12 mouse cellular contexts compared by ENCODE assay signal in genomic region chr7:81538070-81538675, GRCm38 (mm10). TPM values are rescaled to one million over a fixed set of nuclear protein-coding genes. Genes with fewer than 3 reads are reported as not detected.
DNase-seq lines count a peak whose midpoint lies in the region; TF ChIP-seq lines count a peak whose summit lies in the region.
"Had no signal": no experiment of that assay in that cellular context is flagged by ENCODE, and none has a peak within 500 bp of the region (broad histone marks: within the 10 kb centered on the region; RNA-seq: fewer than 3 reads in every experiment).

No protein-coding gene starts in this region.

- H3K27ac ChIP-seq in left cerebral cortex, adult 2 months, result no peak overlapping the region
- H3K27ac ChIP-seq: limb, embryonic 15.5 days; stomach, embryonic 15.5 days had no signal

- TF ChIP-seq CTCF in left cerebral cortex, adult 2 months (IDR thresholded peaks at IDR 0.05), result no peak

- intact Hi-C loops in left cerebral cortex, adult 2 months (cut with DNase I), result no loop called here

- no peak overlapping the region for H3K4me3 ChIP-seq in left cerebral cortex, adult 2 months
- H3K4me3 ChIP-seq: limb, embryonic 15.5 days; myocyte; stomach, embryonic 15.5 days had no signal

- peak; percentile 20 for DNase-seq in heart, postnatal 4 days
- no peak for DNase-seq in heart, adult 8-10 months (ENCODE audit: low spot score)
- peak; percentile 38 for DNase-seq in right cerebral cortex, postnatal 14 days
- no peak for DNase-seq in right cerebral cortex, adult 18-20 months
- DNase-seq in brain, adult 2 months (ENCODE audit: low read depth, low spot score), result peak; percentile 71
- DNase-seq in natural killer cell, adult 2 months (ENCODE audit: low spot score in 2 of 2), result peak; percentile 5 to 7
- DNase-seq in left cerebral cortex, adult 2 months (ENCODE audit: extremely low spot score in 1 of 2, low spot score in 2 of 2), result no peak
- DNase-seq in spleen, postnatal 10 days (ENCODE audit: low spot score in 2 of 2), result no peak
- DNase-seq: kidney, adult 18-20 months had no signal

RNA-seq across cellular contexts. Expression of gene Fsd2, which starts 28.6 kb away (rescaled TPM):
- total RNA-seq in heart, postnatal 4 days (2021), result 100 to 1,000 TPM; 199 to 200 TPM
- total RNA-seq in heart, adult 8-10 months (2022), result 100 to 1,000 TPM; 349 to 382 (median 364) TPM
- under 1 TPM; 0.25 to 0.26 TPM for total RNA-seq in left cerebral cortex, adult 2 months (2021)

RNA-seq across cellular contexts. Expression of gene Whamm, which starts 32.9 kb away (rescaled TPM):
- total RNA-seq in heart, postnatal 4 days (2021), result 1 to 10 TPM; 8.3 to 8.4 TPM
- 10 to 100 TPM in 1 of 4 experiments, 1 to 10 TPM in 3; 7.8 to 10.2 (median 8.4) TPM for total RNA-seq in heart, adult 8-10 months (2022)
- 10 to 100 TPM; 18.6 to 19.1 TPM for total RNA-seq in left cerebral cortex, adult 2 months (2021)

RNA-seq across cellular contexts. Expression of gene BC048679, which starts 40.1 kb away (rescaled TPM):
- not detected for total RNA-seq in heart, postnatal 4 days (2021)
- under 1 TPM in 1 of 4 experiments, not detected in 3; 0.80 TPM for total RNA-seq in heart, adult 8-10 months (2022)
- not detected for total RNA-seq in left cerebral cortex, adult 2 months (2021)

RNA-seq across cellular contexts. Expression of gene Ap3b2, which starts 44.4 kb away (rescaled TPM):
- under 1 TPM; 0.14 TPM for total RNA-seq in heart, postnatal 4 days (2021)
- total RNA-seq in heart, adult 8-10 months (2022), result not detected
- total RNA-seq in left cerebral cortex, adult 2 months (2021), result 100 to 1,000 TPM; 159 to 162 TPM

Comparison
In these comparisons a context has a peak if more than half of its experiments do, and no peak if none do; other contexts are left out.
1. DNase-seq: peak in heart, postnatal 4 days (single experiment), right cerebral cortex, postnatal 14 days (single experiment), brain, adult 2 months (single experiment) and natural killer cell, adult 2 months (2 of 2); none in heart, adult 8-10 months (single experiment), right cerebral cortex, adult 18-20 months (single experiment), left cerebral cortex, adult 2 months (0 of 2) and spleen, postnatal 10 days (0 of 2).
2. RNA of gene Fsd2, which starts 28.6 kb away (total RNA-seq): 349 to 382 TPM in heart, adult 8-10 months and 199 to 200 TPM in heart, postnatal 4 days; 0.25 to 0.26 TPM in left cerebral cortex, adult 2 months; every median in the first group is over 100 times any median in the second.